Mouse (Mus musculus) small intestine, adult 2 months (tissue): ENCODE results near the gene Tceanc2.

ENCODE experiments used
- CTCF ChIP-seq: fragments of 200-500 bp; IDR thresholded peaks from 2 replicates; pipeline ENCODE4 v1.5.1; 2012; ENCODE audit warnings: low read depth, mild to moderate bottlenecking, control low read depth, inconsistent platforms, low read length, moderate library complexity, mixed read lengths; ENCODE audit not compliant: insufficient replicate concordance, insufficient read length; ENCODE audit errors: extremely low read depth
- POLR2A ChIP-seq: fragments of 200-500 bp; IDR thresholded peaks from 2 replicates; pipeline ENCODE4 v1.6.1; 2012; ENCODE audit warnings: low read depth, mild to moderate bottlenecking, control low read depth, inconsistent platforms, low read length, moderate library complexity

DNA sequence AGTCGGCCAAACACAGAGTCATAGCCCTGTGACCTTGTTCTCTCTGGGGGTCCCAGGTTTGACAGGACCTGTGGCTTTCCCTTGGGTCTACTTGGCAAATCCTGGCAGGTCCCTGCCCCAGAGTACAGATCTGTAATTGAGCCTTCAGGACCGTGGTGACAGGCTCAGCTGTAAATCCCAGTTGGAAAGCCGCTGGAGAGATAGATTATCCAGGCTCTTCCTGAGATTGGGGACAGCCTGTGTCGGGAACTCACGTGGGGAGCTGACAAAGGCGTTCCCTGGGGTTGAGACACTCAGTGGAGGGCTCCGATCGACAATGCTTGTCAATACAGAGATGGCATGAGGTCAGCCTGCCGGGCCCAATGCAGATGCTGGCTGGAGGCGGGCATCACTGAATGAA lies 52.5 kb downstream of the Tceanc2 start:
- TF ChIP-seq CTCF (no peak), POLR2A (no peak)
